Mouse (Mus musculus) frontal cortex, postnatal 10 days (tissue): Measurements from ENCODE around the gene Pak2.

Experiments
- DNase-seq, 2 experiments: peaks; one replicate each; pipeline ENCODE4 v3.0.0; 2022; ENCODE audit warnings: low spot score in 2 of 2, mixed read lengths in 1 of 2

Gene Pak2

DNA sequence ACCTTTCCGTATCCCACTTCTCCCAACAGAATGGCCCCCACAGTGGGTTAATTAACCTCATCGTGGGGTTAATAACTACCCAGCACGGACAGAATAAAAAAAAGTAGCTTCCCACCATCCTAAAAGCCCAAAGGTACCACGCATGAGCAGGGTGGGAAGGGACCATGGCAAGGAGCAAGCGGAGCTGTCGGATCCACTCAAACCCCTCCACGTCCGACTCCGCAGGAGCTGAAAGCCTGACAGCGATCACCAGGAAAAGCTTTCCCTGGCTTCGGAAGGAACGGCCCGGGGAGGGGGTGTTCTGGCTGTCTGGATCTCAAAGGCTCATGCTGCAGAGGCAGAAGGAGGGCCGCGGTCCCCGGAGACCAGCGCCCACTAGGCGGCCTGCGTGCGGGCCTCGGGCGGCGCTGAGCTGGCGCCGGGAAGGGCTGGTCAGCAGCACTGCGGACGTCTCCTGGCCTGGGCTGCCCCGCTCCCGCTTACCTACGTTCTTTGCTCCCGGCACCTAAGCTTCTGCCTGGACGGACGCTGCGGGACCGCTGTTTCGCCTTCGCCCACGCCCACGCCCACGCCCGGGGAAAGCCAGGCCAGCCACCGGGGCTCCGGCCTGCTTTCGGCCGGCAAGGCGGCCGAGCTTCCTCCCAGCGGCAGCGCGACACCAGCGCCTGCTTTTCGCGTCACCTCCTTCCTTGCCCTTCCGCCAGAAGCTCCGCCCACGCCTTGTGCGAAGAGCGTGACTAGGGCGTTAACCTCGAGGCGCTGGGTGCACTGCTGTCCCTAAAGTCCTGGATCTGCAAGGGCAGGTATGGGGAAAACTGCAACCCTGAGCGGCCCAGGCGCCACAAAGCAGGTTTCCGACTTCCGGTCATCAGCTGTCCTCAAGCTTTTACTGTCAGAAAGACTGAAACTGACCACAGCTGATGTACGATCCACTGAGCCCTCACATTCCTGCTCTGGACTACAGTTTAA lies 76.3 kb downstream of the Pak2 start, which contains the start of gene Senp5:
Gene Senp5, minus strand, starts transcription at position 779 of the 969 bp plus-strand sequence.
- DNase-seq = peak; percentile 84 to 90

DNA sequence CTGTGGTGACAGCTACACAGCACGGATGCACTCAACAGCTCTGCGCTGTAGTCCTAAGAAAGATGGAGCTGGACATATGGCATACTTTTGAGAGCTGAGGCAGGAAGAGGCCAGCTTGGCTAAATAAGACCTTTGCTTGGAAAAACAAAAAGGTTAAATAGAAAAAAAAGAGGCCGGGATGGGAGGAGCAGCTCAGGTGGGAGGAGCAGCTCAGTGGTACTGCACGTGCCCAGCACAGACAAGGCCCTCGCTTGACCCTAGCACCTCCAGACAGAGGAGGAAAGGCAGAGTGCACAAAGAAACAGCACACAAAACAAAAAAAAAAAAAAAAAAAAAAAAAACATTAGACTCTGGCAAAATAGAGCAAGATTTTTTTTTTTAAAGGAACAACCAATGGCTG lies 82.8 kb downstream of the Pak2 start:
- no peak for DNase-seq

DNA sequence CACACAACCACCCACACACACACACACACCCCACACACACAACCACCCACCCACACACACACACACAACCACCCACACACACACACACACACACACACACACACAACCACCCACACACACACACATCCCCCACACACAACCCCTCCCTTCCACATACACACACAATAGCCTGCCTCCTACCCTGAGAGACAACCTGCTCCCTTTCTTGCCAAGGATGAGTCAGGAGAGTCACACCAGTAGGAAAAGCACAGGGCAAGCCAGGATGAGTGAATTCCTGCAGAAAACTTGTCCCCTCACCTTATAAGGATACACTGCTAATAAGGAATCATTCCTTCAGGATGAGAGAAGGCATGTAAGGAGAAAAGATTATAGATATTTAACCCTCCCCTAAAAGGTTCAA lies 85.2 kb downstream of the Pak2 start:
- DNase-seq = no peak

DNA sequence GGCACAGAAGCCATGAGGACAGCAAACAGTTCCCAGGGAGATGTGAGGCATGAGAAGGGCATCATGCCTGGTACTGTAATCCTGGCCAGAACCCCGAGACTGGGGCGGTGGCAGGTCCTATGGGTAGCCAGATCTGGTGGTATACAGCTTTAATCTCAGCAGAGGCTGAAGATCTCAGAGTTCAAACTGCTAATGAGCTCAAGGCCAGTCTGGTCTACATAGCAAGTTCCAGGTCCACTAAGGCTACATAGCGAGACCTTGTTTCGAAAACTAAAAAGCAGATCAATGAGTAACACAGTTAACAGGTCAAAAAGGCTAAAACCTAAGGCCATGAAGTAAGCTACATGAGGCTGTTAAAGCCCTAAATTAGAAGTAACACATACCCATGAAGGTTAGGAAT lies 85.9 kb downstream of the Pak2 start:
- no peak for DNase-seq

DNA sequence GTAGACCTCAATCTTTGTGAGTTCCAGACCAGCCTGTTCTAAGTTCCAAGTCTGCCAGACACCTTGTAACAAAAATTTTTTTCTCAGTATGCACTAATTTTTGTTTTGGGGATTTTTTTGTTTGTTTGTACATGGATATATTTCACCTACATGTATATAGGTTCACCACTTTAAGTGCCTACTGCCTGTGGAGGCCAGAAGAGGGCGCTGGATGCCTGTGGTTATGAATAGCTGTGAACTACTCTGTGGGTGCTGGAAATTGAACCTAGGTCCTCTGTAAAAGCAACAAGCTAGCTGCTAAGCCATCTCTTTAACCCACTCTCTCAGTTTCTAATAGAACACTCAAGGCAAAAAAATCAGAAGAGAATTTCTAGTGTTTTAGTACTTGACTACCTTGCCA lies 87.1 kb downstream of the Pak2 start:
- DNase-seq = no peak

DNA sequence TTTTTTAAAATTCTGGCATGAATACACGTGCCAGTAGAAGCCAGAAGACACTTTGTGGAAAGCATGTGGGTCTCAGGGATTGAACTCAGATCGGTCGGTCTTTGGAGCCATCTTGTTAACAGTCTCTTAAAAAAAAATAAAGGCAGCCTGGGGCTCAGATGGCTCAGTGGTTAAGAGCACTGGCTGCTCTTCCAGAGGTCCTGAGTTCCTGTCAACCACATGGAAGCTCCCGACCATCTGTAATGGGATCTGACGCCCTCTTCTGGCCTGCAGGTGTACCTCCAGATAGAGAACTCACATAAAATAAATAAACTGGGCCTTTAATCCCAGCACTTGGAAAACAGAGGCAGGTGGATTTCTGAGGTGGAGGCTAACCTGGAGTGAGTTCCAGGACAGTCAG lies 98.2 kb downstream of the Pak2 start:
- DNase-seq = no peak

DNA sequence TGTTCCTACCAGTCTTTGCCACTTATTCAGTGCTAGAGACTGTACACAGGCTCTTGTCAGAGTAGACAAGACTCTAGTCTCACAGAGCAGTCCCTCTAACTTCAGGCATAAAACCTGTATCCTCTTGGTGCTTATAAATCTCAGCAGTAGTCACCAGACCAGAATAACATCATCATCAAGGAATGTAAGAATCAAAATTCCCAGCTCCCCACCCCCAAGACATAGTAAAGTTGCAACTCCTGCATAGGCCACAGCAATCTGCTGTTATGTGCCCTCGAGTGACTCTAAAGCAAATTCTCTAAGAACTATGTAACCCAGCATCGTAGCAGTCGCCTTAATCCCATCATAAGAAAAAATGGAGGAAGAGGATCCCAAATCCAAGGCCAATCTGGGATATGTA lies 99.6 kb downstream of the Pak2 start:
- DNase-seq = no peak

DNA sequence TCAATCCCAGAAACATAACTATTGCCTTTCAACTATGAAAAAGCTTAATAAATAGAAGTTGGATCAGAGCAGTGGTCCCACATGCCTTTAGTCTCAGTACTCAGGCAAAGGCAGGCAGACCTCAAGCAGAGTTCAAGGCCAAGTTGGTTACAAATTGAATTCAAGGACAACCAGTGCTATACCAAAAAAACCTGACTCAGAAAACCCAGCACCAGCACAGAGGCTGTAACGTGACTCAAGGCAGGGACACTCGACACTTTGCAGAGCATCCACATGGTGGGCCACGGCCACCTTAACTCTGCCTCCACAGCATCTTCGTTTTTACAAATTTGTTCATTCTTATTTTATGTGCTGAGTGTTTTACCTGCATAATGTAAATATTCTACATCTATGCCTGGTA lies 103.9 kb downstream of the Pak2 start:
- DNase-seq = no peak
